Mouse (Mus musculus) olfactory bulb, adult 2 months (tissue): Measurements from ENCODE around the gene Copz1.

Experiments used
- CTCF ChIP-seq: fragments of 200-500 bp; IDR thresholded peaks from 2 replicates; pipeline ENCODE4 v1.5.1; 2012; ENCODE audit warnings: low read depth, mild to moderate bottlenecking, low read length, moderate library complexity; ENCODE audit not compliant: insufficient read depth
- POLR2A ChIP-seq: fragments of 200-500 bp; IDR thresholded peaks from 2 replicates; pipeline ENCODE4 v1.6.1; 2012; ENCODE audit warnings: mild to moderate bottlenecking, low read depth, low read length, moderate library complexity; ENCODE audit not compliant: insufficient read depth

- TF ChIP-seq CTCF (no peak), POLR2A (no peak)
Observed at GRCm38 (mm10) chr15:103301046-103301445, 28.5 kb downstream of the Copz1 start.
